Mouse (Mus musculus) forebrain, embryonic 11.5 days (tissue): ENCODE measurements around the gene Tmem218. TPM values are rescaled to one million over a fixed set of nuclear protein-coding genes. Genes with fewer than 3 reads are reported as not detected.
A peak's percentile ranks its signal among the peaks of the same experiment; 100 is the strongest.

Experiments used
- ATAC-seq: fragments of 200-750 bp; cut with Nextera tagmentation; replicated peaks from 2 replicates; pipeline ENCODE4 v1.8.0; 2017; ENCODE audit warnings: moderate TSS enrichment; ENCODE audit not compliant: low FRiP score
- DNase-seq: peaks from one replicate; pipeline ENCODE4 v3.0.0-alpha.2; 2017; ENCODE audit warnings: low spot score
- H3K27ac ChIP-seq: fragments of 300-500 bp; sonication (generic); 2 replicates; pipeline ENCODE4 v1.5.1; 2014; ENCODE audit warnings: low read depth, low read length
- H3K27me3 ChIP-seq: fragments of 300-500 bp; sonication (generic); 2 replicates; pipeline ENCODE4 v1.6.1; 2014; ENCODE audit warnings: mild to moderate bottlenecking, low read length, mixed read lengths; ENCODE audit not compliant: control insufficient read depth, insufficient read depth
- H3K36me3 ChIP-seq: fragments of 300-500 bp; sonication (generic); 2 replicates; pipeline ENCODE4 v1.6.1; 2014; ENCODE audit warnings: mild to moderate bottlenecking, low read length, moderate library complexity, mixed read lengths; ENCODE audit not compliant: control insufficient read depth, insufficient read depth
- H3K4me1 ChIP-seq: fragments of 300-500 bp; sonication (generic); replicated peaks from 2 replicates; pipeline ENCODE4 v1.6.1; 2014; ENCODE audit warnings: low read length, mixed read lengths; ENCODE audit not compliant: control insufficient read depth, insufficient read depth
- H3K4me2 ChIP-seq: fragments of 300-500 bp; sonication (generic); 2 replicates; pipeline ENCODE4 v1.6.1; 2014; ENCODE audit warnings: low read depth, mild to moderate bottlenecking, low read length, moderate library complexity, mixed read lengths; ENCODE audit not compliant: severe bottlenecking
- H3K4me3 ChIP-seq: fragments of 300-500 bp; sonication (generic); 2 replicates; pipeline ENCODE4 v1.5.1; 2014; ENCODE audit warnings: low read depth, low read length
- H3K9ac ChIP-seq: fragments of 300-500 bp; sonication (generic); 2 replicates; pipeline ENCODE4 v1.6.1; 2014; ENCODE audit warnings: low read length
- H3K9me3 ChIP-seq: fragments of 300-500 bp; sonication (generic); 2 replicates; pipeline ENCODE4 v1.6.1; 2016; ENCODE audit warnings: low read length, mixed read lengths; ENCODE audit not compliant: control insufficient read depth
- WGBS: fragments of 180-500 bp; shearing (Covaris S2); extraction: QIAGEN DNeasy Blood & Tissue Kit; methylation state at CpG from one replicate; pipeline ENCODE4 v1.1.7; 2014; 5-methylcytosine and 5-hydroxymethylcytosine counted together
- polyA plus RNA-seq: library from polyadenylated mRNA; unstranded; fragments of >200 nt; fragmentation: Nextera tagmentation; extraction: Ambion mirVana; gene quantifications from 2 replicates; pipeline ENCODE4 v1.2.1, GENCODE M21; 2014

The Tmem218 gene
- polyA plus RNA-seq, 1 experiment from 2014 or later = 16.2 TPM

- WGBS = 44% methylated on average over 2 of the region's 2 CpGs
- H3K4me1 ChIP-seq = no peaks in the 10 kb centered on the region
These were observed 37.4 kb downstream of the Tmem218 start for GRCm38 (mm10) chr9:37245404-37245803.

GRCm38 (mm10) chr9:37245810-37246209 is 37.8 kb downstream of the Tmem218 start:
- WGBS = 80% methylated on average over 1 of the region's 1 CpGs
- H3K9me3 ChIP-seq = no peaks in the 10 kb centered on the region
- H3K4me1 ChIP-seq = no peaks in the 10 kb centered on the region
- H3K9ac ChIP-seq = no peak overlapping the region
- DNase-seq (no peak), ATAC-seq (no peak)
- no peak overlapping the region for H3K4me3 ChIP-seq
- H3K4me2 ChIP-seq = no peak overlapping the region
- H3K27me3 ChIP-seq = no peaks in the 10 kb centered on the region
- no peak overlapping the region for H3K27ac ChIP-seq
- no peaks in the 10 kb centered on the region for H3K36me3 ChIP-seq

More at GRCm38 (mm10) chr9:37245404-37245803, 37.4 kb downstream of the Tmem218 start:
- ATAC-seq (no peak), DNase-seq (no peak)
- Histone ChIP-seq H3K27ac (no peak overlapping the region), H3K36me3 (no peaks in the 10 kb centered on the region), H3K9me3 (no peaks in the 10 kb centered on the region), H3K9ac (no peak overlapping the region), H3K27me3 (no peaks in the 10 kb centered on the region), H3K4me2 (no peak overlapping the region), H3K4me3 (no peak overlapping the region)

GRCm38 (mm10) chr9:37247429-37247828 is 39.4 kb downstream of the Tmem218 start:
- Histone ChIP-seq H3K27ac (no peak overlapping the region), H3K4me1 (no peaks in the 10 kb centered on the region), H3K9ac (no peak overlapping the region), H3K36me3 (no peaks in the 10 kb centered on the region), H3K27me3 (no peaks in the 10 kb centered on the region), H3K9me3 (no peaks in the 10 kb centered on the region), H3K4me3 (no peak overlapping the region), H3K4me2 (no peak overlapping the region)
- no peak for DNase-seq
- ATAC-seq = no peak

GRCm38 (mm10) chr9:37248381-37248906 is 40.4 kb downstream of the Tmem218 start:
- WGBS = 66% methylated on average over 3 of the region's 3 CpGs
- no peaks in the 10 kb centered on the region for H3K36me3 ChIP-seq
- no peak overlapping the region for H3K4me2 ChIP-seq
- H3K27me3 ChIP-seq = no peaks in the 10 kb centered on the region
- DNase-seq = no peak
- no peaks in the 10 kb centered on the region for H3K4me1 ChIP-seq
- ATAC-seq = 0 out of 2 replicates have a peak, but pooled peaks have one; percentile 18
- H3K9ac ChIP-seq = no peak overlapping the region
- no peaks in the 10 kb centered on the region for H3K9me3 ChIP-seq
- H3K4me3 ChIP-seq = no peak overlapping the region
- no peak overlapping the region for H3K27ac ChIP-seq

- Histone ChIP-seq H3K4me3 (no peak overlapping the region), H3K4me2 (no peak overlapping the region), H3K4me1 (0 out of 2 replicates have a peak, but pooled peaks cover 4% of the 10 kb centered on the region), H3K36me3 (no peaks in the 10 kb centered on the region), H3K27ac (no peak overlapping the region), H3K9ac (no peak overlapping the region), H3K9me3 (no peaks in the 10 kb centered on the region), H3K27me3 (no peaks in the 10 kb centered on the region)
- DNase-seq (no peak), ATAC-seq (no peak)
- 90% methylated on average over 3 of the region's 3 CpGs for WGBS
These were observed 42.0 kb downstream of the Tmem218 start for GRCm38 (mm10) chr9:37249976-37250375.

- ATAC-seq (no peak), DNase-seq (no peak)
- Histone ChIP-seq H3K4me3 (no peak overlapping the region), H3K9me3 (no peaks in the 10 kb centered on the region), H3K36me3 (no peaks in the 10 kb centered on the region), H3K4me2 (no peak overlapping the region), H3K9ac (no peak overlapping the region), H3K4me1 (peaks cover 7% of the 10 kb centered on the region; the same call in 1 of the 2 replicates), H3K27me3 (no peaks in the 10 kb centered on the region), H3K27ac (no peak overlapping the region)
- 88% methylated on average over 6 of the region's 6 CpGs for WGBS
These were observed 42.6 kb downstream of the Tmem218 start for GRCm38 (mm10) chr9:37250631-37251030.

- Histone ChIP-seq H3K9me3 (no peaks in the 10 kb centered on the region), H3K27me3 (no peaks in the 10 kb centered on the region), H3K9ac (peak overlapping the region; percentile 61; the same call in 1 of the 2 replicates), H3K36me3 (no peaks in the 10 kb centered on the region), H3K27ac (no peak overlapping the region), H3K4me3 (peak overlapping the region; percentile 39), H3K4me2 (peak overlapping the region; percentile 90), H3K4me1 (peaks cover 8% of the 10 kb centered on the region; the same call in 1 of the 2 replicates)
- WGBS = 24% methylated on average over 6 of the region's 6 CpGs
- ATAC-seq = peak; percentile 15; the same call in 1 of the 2 replicates
- no peak for DNase-seq
These were observed 46.6 kb downstream of the Tmem218 start for GRCm38 (mm10) chr9:37254531-37255110.

- WGBS = 4% methylated on average over 38 of the region's 38 CpGs
- Histone ChIP-seq H3K4me2 (peak within 1 kb of the TSS; percentile 90), H3K4me3 (peak within 1 kb of the TSS; percentile 39), H3K9me3 (no peaks in the 10 kb centered on the region), H3K27me3 (no peaks in the 10 kb centered on the region), H3K27ac (no peak within 1 kb of the TSS), H3K9ac (peak within 1 kb of the TSS; percentile 61), H3K36me3 (no peaks in the 10 kb centered on the region), H3K4me1 (peaks cover 8% of the 10 kb centered on the region; the same call in 1 of the 2 replicates)
- DNase-seq = peak; percentile 70
- peak; percentile 71 for ATAC-seq
These were observed 47.3 kb downstream of the Tmem218 start, which contains the start of gene Slc37a2 for GRCm38 (mm10) chr9:37255149-37255888. TSS of gene Slc37a2 (minus strand) at chr9:37255738.
